Mouse (Mus musculus) cerebellum, adult 2 months (tissue): Measurements from ENCODE around the gene Iqgap1. TPM values are rescaled to one million over a fixed set of nuclear protein-coding genes. Genes with fewer than 3 reads are reported as not detected.
A peak's percentile ranks its signal among the peaks of the same experiment; 100 is the strongest.

Source experiments
- DNase-seq, 2 experiments: peaks; one replicate each; pipeline ENCODE4 v3.0.0; 2021
- H3K27ac ChIP-seq: fragments of 200-500 bp; 2 replicates; pipeline ENCODE4 v1.5.1; 2012; ENCODE audit warnings: low read length, control low read depth, inconsistent platforms; ENCODE audit not compliant: insufficient read depth
- H3K27me3 ChIP-seq: fragments of 200-500 bp; 2 replicates; pipeline ENCODE4 v1.6.1; 2012; ENCODE audit warnings: inconsistent platforms, mild to moderate bottlenecking, low read length, moderate library complexity; ENCODE audit not compliant: control insufficient read depth, insufficient read depth
- H3K4me1 ChIP-seq: fragments of 200-500 bp; 2 replicates; pipeline ENCODE4 v1.6.1; 2011; ENCODE audit warnings: low read length; ENCODE audit not compliant: control insufficient read depth, insufficient read depth
- H3K4me3 ChIP-seq: fragments of 200-500 bp; replicated peaks from 2 replicates; pipeline ENCODE3; 2011; ENCODE audit warnings: mild to moderate bottlenecking, low read depth, low read length, control low read depth; ENCODE audit not compliant: insufficient read depth
- CTCF ChIP-seq: fragments of 200-500 bp; IDR thresholded peaks from 2 replicates; pipeline ENCODE4 v1.5.1; 2011; ENCODE audit warnings: low read depth, mild to moderate bottlenecking, control low read depth, low read length, moderate library complexity, borderline replicate concordance; ENCODE audit not compliant: insufficient read depth
- POLR2A ChIP-seq: fragments of 200-500 bp; IDR thresholded peaks from 2 replicates; pipeline ENCODE4 v1.6.1; 2011; ENCODE audit warnings: low read length, control low read depth, borderline replicate concordance; ENCODE audit not compliant: insufficient read depth
- WGBS: fragments of 180-500 bp; shearing (Covaris S2); methylation state at CpG from one replicate; pipeline ENCODE4 v1.1.7; 2018; 5-methylcytosine and 5-hydroxymethylcytosine counted together
- polyA plus RNA-seq: library from polyadenylated mRNA; depleted of rRNA; stranded (reverse); fragments of >200 nt; gene quantifications from 2 replicates; pipeline ENCODE4 v1.2.3, GENCODE M21; 2012

Iqgap1 gene
- polyA plus RNA-seq, 1 experiment = 21.0 TPM

- 74% methylated on average over 14 of the region's 14 CpGs for WGBS
- Histone ChIP-seq H3K4me3 (no peak overlapping the region), H3K27me3 (no peaks in the 10 kb centered on the region), H3K4me1 (peaks cover 5% of the 10 kb centered on the region; the same call in 1 of the 2 replicates), H3K27ac (no peak overlapping the region)
- TF ChIP-seq POLR2A (no peak), CTCF (no peak)
- no peak for DNase-seq
These were observed 51.8 kb downstream of the Iqgap1 start for GRCm38 (mm10) chr7:80773834-80774614.

GRCm38 (mm10) chr7:80770466-80770865 is 55.3 kb downstream of the Iqgap1 start:
- H3K4me3 ChIP-seq = no peak overlapping the region
- 71% methylated on average over 2 of the region's 2 CpGs for WGBS
- H3K27ac ChIP-seq = no peak overlapping the region
- H3K27me3 ChIP-seq = no peaks in the 10 kb centered on the region
- TF ChIP-seq CTCF (no peak), POLR2A (no peak)
- no peak for DNase-seq
- peaks cover 14% of the 10 kb centered on the region for H3K4me1 ChIP-seq

- WGBS = 16% methylated on average over 11 of the region's 11 CpGs
- H3K27ac ChIP-seq = 0 out of 2 replicates have a peak overlapping the region, but pooled peaks have one; percentile 33
- no peaks in the 10 kb centered on the region for H3K27me3 ChIP-seq
- TF ChIP-seq POLR2A (no peak), CTCF (no peak)
- DNase-seq = peak; percentile 58 to 74
- peaks cover 21% of the 10 kb centered on the region for H3K4me1 ChIP-seq
- no peak overlapping the region for H3K4me3 ChIP-seq
These were observed 58.9 kb downstream of the Iqgap1 start for GRCm38 (mm10) chr7:80766861-80767312.

- peaks cover 21% of the 10 kb centered on the region for H3K4me1 ChIP-seq
- H3K27ac ChIP-seq = no peak overlapping the region
- no peak overlapping the region for H3K4me3 ChIP-seq
- no peaks in the 10 kb centered on the region for H3K27me3 ChIP-seq
- no peak for TF ChIP-seq CTCF
- no peak for TF ChIP-seq POLR2A
- WGBS = 50% methylated on average over 3 of the region's 3 CpGs
- DNase-seq = peak in 1 of 2 experiments; percentile 42
These were observed 59.7 kb downstream of the Iqgap1 start for GRCm38 (mm10) chr7:80766072-80766471.

GRCm38 (mm10) chr7:80763864-80764437 is 61.8 kb downstream of the Iqgap1 start:
- Histone ChIP-seq H3K4me1 (peaks cover 19% of the 10 kb centered on the region), H3K27me3 (no peaks in the 10 kb centered on the region), H3K4me3 (no peak overlapping the region), H3K27ac (peak overlapping the region; percentile 14; the same call in 1 of the 2 replicates)
- TF ChIP-seq CTCF (no peak), POLR2A (no peak)
- peak; percentile 77 to 89 for DNase-seq
- WGBS = 19% methylated on average over 7 of the region's 7 CpGs

- Histone ChIP-seq H3K27me3 (no peaks in the 10 kb centered on the region), H3K4me1 (peaks cover 18% of the 10 kb centered on the region), H3K4me3 (no peak overlapping the region), H3K27ac (no peak overlapping the region)
- 85% methylated on average over 8 of the region's 8 CpGs for WGBS
- TF ChIP-seq POLR2A (no peak), CTCF (no peak)
- DNase-seq = no peak
These were observed 63.5 kb downstream of the Iqgap1 start for GRCm38 (mm10) chr7:80762297-80762696.

- H3K27me3 ChIP-seq = no peaks in the 10 kb centered on the region
- no peak overlapping the region for H3K27ac ChIP-seq
- peaks cover 6% of the 10 kb centered on the region; the same call in 1 of the 2 replicates for H3K4me1 ChIP-seq
- DNase-seq = no peak
- TF ChIP-seq POLR2A (no peak), CTCF (no peak)
- no peak overlapping the region for H3K4me3 ChIP-seq
- WGBS = 82% methylated on average over 2 of the region's 2 CpGs
These were observed 71.7 kb downstream of the Iqgap1 start for GRCm38 (mm10) chr7:80754086-80754485.
